Mouse (Mus musculus) small intestine, adult 2 months (tissue): ENCODE measurements around the gene Ccdc155.

ENCODE experiments used
- CTCF ChIP-seq: fragments of 200-500 bp; IDR thresholded peaks from 2 replicates; pipeline ENCODE4 v1.5.1; 2012; ENCODE audit warnings: low read depth, mild to moderate bottlenecking, control low read depth, inconsistent platforms, low read length, moderate library complexity, mixed read lengths; ENCODE audit not compliant: insufficient replicate concordance, insufficient read length; ENCODE audit errors: extremely low read depth
- POLR2A ChIP-seq: fragments of 200-500 bp; IDR thresholded peaks from 2 replicates; pipeline ENCODE4 v1.6.1; 2012; ENCODE audit warnings: low read depth, mild to moderate bottlenecking, control low read depth, inconsistent platforms, low read length, moderate library complexity

DNA sequence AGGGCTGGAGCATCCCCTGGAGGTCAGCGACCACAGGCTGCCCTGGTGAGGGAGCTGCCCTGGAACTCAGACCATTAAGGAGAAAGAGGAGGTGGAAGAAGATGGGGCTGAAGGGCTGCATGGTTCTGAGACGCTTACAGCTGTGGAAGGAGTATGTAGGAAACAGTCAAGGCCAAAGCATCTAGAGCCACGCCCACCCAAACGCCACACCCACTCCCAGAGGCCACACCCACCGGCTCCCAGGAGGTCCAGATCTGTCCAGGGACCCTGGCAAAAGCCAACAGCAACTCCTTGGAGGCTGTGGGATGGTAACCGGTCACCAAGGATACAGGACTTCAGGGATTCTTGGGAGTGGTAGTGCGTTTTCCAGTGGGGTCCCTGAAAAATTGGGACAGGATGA is 26.1 kb downstream of the Ccdc155 start:
- TF ChIP-seq CTCF = no peak
- TF ChIP-seq POLR2A = no peak
